Mouse (Mus musculus) neural tube, embryonic 11.5 days (tissue): ENCODE data around the gene Cel. TPM values are rescaled to one million over a fixed set of nuclear protein-coding genes. Genes with fewer than 3 reads are reported as not detected.

Experiments used
- ATAC-seq: fragments of 200-750 bp; cut with Nextera tagmentation; 2 replicates; pipeline ENCODE4 v1.8.0; 2017; ENCODE audit warnings: moderate number of reproducible peaks, mild to moderate bottlenecking, moderate TSS enrichment, moderate library complexity; ENCODE audit not compliant: insufficient read depth, low FRiP score, low TSS enrichment
- DNase-seq: peaks from one replicate; pipeline ENCODE4 v3.0.0-alpha.2; 2015; ENCODE audit warnings: low spot score
- H3K27ac ChIP-seq: fragments of 300-500 bp; sonication (generic); 2 replicates; pipeline ENCODE4 v1.5.1; 2014; ENCODE audit warnings: low read depth, mild to moderate bottlenecking, low read length
- H3K27me3 ChIP-seq: fragments of 300-500 bp; sonication (generic); 2 replicates; pipeline ENCODE4 v1.6.1; 2014; ENCODE audit warnings: mild to moderate bottlenecking, low read length, mixed read lengths; ENCODE audit not compliant: control insufficient read depth, insufficient read depth
- H3K36me3 ChIP-seq: fragments of 300-500 bp; sonication (generic); 2 replicates; pipeline ENCODE4 v1.6.1; 2014; ENCODE audit warnings: mild to moderate bottlenecking, low read length, moderate library complexity, mixed read lengths; ENCODE audit not compliant: control insufficient read depth, insufficient read depth
- H3K4me1 ChIP-seq: fragments of 300-500 bp; sonication (generic); 2 replicates; pipeline ENCODE4 v1.6.1; 2014; ENCODE audit warnings: low read length, mixed read lengths; ENCODE audit not compliant: control insufficient read depth, insufficient read depth
- H3K4me2 ChIP-seq: fragments of 300-500 bp; sonication (generic); 2 replicates; pipeline ENCODE4 v1.6.1; 2014; ENCODE audit warnings: low read depth, mild to moderate bottlenecking, moderate library complexity
- H3K4me3 ChIP-seq: fragments of 300-500 bp; sonication (generic); 2 replicates; pipeline ENCODE4 v1.5.1; 2014; ENCODE audit warnings: low read depth, low read length
- H3K9ac ChIP-seq: fragments of 300-500 bp; sonication (generic); 2 replicates; pipeline ENCODE4 v1.6.1; 2014; ENCODE audit warnings: mild to moderate bottlenecking, low read length
- H3K9me3 ChIP-seq: fragments of 300-500 bp; sonication (generic); 2 replicates; pipeline ENCODE4 v1.6.1; 2016; ENCODE audit warnings: low read length; ENCODE audit not compliant: control insufficient read depth
- whole genome bisulfite sequencing: fragments of 180-500 bp; shearing (Covaris S2); extraction: QIAGEN DNeasy Blood & Tissue Kit; methylation state at CpG from one replicate; pipeline ENCODE4 v1.1.7; 2014; 5-methylcytosine and 5-hydroxymethylcytosine counted together
- polyA plus RNA-seq: library from polyadenylated mRNA; unstranded; fragments of >200 nt; fragmentation: Nextera tagmentation; extraction: Ambion mirVana; gene quantifications from 2 replicates; pipeline ENCODE4 v1.2.1, GENCODE M21; 2014

Cel gene
- polyA plus RNA-seq, 1 experiment from 2014 or later, result not detected

DNA sequence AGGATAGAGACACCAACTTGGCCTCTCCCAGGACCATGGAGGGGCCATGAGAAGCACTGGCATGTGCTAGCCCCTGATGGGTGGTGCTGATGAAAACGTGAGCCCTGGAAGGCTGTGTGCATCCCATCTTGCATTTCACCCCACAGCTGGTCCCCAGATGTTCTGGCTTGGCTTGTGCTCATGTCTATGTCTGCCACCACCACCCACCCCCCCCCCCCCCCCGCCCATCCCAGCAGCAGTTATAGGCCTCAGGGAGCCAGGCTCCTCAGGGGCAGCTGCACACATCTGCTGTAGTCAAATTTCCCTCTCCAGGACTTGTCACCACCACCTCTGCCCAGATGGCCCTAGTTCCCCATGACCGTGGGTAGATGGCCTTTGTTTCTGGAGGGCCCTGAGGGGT, 6.7 kb upstream of the Cel start:
- Histone ChIP-seq H3K9me3 (no peaks in the 10 kb centered on the region), H3K9ac (no peak overlapping the region), H3K4me1 (no peaks in the 10 kb centered on the region), H3K36me3 (peaks cover 48% of the 10 kb centered on the region), H3K4me2 (no peak overlapping the region), H3K4me3 (no peak overlapping the region), H3K27me3 (no peaks in the 10 kb centered on the region), H3K27ac (no peak overlapping the region)
- WGBS, result 42% methylated on average over 2 of the region's 3 CpGs
- DNase-seq, result no peak
- ATAC-seq, result no peak

DNA sequence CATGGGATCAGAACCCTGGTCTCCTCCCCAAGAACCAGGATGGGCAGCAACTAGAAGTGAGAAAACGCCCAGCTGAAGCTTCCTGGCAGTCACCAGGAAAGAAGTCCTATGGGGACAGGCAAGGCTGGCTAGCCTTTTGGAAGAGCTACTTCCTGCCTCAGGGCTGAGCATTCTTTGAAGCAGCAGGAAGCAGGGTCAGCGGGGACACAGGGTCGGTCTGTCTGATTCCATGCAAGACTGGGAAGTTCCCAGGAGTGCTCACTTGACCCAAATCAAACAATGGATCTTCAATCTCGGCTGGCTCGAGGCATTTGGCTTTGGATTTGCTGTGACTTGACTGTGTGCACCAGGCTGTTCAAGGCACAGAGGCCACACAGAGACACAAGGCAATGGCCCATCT, 3.3 kb upstream of the Cel start:
- no peak for ATAC-seq
- Histone ChIP-seq H3K27ac (no peak overlapping the region), H3K36me3 (peaks cover 26% of the 10 kb centered on the region)

DNA sequence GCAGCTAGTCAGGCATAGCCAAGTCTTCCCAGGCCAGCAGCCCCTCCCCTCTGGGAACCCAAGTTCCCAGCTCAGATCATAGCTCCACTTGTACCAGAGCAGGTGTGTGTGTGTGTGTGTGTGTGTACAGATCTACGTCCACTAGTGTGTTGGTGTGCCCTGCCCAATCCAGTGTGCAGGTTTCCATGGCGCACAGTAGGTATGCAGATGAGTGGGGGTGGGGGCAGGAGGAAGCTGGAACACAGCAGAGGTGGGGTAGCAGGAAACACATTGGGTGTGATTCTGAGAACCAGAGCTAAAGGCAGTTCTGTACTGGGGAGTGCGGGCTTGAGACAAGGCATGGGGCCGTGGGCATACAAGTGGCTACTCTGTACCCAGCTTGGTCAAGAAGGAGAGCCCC, 1.2 kb upstream of the Cel start:
- Histone ChIP-seq H3K36me3 (peaks cover 19% of the 10 kb centered on the region), H3K4me2 (no peak overlapping the region), H3K4me3 (no peak overlapping the region), H3K9ac (no peak overlapping the region), H3K27me3 (no peaks in the 10 kb centered on the region), H3K9me3 (no peaks in the 10 kb centered on the region), H3K27ac (no peak overlapping the region), H3K4me1 (no peaks in the 10 kb centered on the region)
- DNase-seq (no peak), ATAC-seq (no peak)
- 83% methylated on average over 4 of the region's 4 CpGs for whole genome bisulfite sequencing

More for the DNA sequence above, 3.3 kb upstream of the Cel start:
- no peak for DNase-seq
- no peak overlapping the region for H3K4me3 ChIP-seq
- 74% methylated on average over 5 of the region's 5 CpGs for WGBS
- H3K9ac ChIP-seq, result no peak overlapping the region
- H3K27me3 ChIP-seq, result no peaks in the 10 kb centered on the region
- H3K4me2 ChIP-seq, result no peak overlapping the region
- no peaks in the 10 kb centered on the region for H3K9me3 ChIP-seq
- no peaks in the 10 kb centered on the region for H3K4me1 ChIP-seq

DNA sequence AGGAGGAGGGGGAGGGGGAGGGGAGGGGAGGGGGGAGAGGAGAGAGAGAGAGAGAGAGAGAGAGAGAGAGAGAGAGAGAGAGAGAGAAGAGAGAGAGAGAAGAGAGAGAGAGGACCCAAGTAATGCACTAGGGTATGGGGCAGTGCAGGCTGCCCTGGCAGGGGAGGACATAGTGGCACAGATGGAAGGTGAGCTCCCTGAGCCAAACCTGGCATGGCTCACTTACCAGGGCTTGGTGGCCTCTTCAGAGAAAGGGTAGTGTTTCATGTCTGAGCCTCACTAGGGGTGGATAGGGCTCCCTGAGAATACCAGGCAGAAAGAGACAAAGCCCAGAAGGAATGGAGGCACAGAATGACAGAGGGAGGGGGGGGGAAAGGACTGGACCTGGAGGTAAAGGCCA, 627 bp upstream of the Cel start:
- no peak overlapping the region for H3K9ac ChIP-seq
- H3K4me2 ChIP-seq, result no peak overlapping the region
- ATAC-seq (no peak), DNase-seq (no peak)
- H3K9me3 ChIP-seq, result no peaks in the 10 kb centered on the region
- peaks cover 15% of the 10 kb centered on the region for H3K36me3 ChIP-seq
- H3K27ac ChIP-seq, result no peak overlapping the region
- no peak overlapping the region for H3K4me3 ChIP-seq
- no peaks in the 10 kb centered on the region for H3K27me3 ChIP-seq
- no peaks in the 10 kb centered on the region for H3K4me1 ChIP-seq

DNA sequence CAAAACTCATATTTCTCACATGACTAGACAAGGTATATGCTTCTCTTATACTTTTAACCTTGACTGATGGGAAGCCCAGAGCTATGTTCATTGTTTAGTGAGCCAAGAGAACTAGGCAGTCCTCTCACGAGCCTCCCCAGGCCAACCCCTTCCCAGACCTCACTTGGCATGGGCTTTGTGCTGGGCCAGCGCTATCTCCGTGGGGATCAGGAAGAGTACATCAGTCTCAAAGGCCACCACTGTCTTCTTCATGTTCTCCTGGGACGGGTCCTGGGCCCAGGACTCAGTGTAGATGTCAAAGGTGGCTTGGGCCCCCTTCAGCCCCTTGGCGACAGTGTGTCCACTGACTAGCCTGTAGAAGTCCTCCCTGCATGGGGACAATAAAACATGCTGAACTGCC, 5.8 kb downstream of the Cel start:
- WGBS, result 85% methylated on average over 5 of the region's 5 CpGs
- H3K4me1 ChIP-seq, result no peaks in the 10 kb centered on the region
- no peak overlapping the region for H3K27ac ChIP-seq
- H3K27me3 ChIP-seq, result no peaks in the 10 kb centered on the region
- H3K36me3 ChIP-seq, result peaks cover 2% of the 10 kb centered on the region
- DNase-seq (no peak), ATAC-seq (no peak)
- no peak overlapping the region for H3K4me2 ChIP-seq
- H3K9ac ChIP-seq, result no peak overlapping the region
- H3K4me3 ChIP-seq, result no peak overlapping the region
- no peaks in the 10 kb centered on the region for H3K9me3 ChIP-seq

DNA sequence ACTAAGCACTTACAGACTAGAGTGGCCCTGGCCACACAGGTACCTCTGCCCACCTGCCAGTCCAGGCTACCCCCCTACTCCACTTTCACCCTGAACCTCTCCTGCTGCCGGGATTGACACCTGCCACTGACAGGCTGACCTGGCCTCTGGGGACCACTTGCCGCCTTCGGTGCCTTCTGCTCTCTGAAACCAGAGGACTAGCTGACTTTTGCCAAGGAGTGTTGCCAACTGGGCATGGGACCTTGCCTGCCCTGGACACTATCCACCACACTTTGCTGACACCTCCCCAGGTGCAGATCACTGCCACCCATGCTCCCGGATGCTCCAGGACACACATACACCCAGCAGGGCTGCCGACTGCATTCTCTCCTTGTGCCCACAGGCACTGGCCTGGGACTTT, 10.9 kb downstream of the Cel start:
- ATAC-seq (no peak), DNase-seq (no peak)
- H3K9me3 ChIP-seq, result no peaks in the 10 kb centered on the region
- no peak overlapping the region for H3K9ac ChIP-seq
- no peak overlapping the region for H3K27ac ChIP-seq
- 97% methylated on average over 5 of the region's 5 CpGs for WGBS
- no peak overlapping the region for H3K4me2 ChIP-seq
- H3K4me1 ChIP-seq, result no peaks in the 10 kb centered on the region
- H3K27me3 ChIP-seq, result no peaks in the 10 kb centered on the region
- no peak overlapping the region for H3K4me3 ChIP-seq
- H3K36me3 ChIP-seq, result peaks cover 24% of the 10 kb centered on the region

DNA sequence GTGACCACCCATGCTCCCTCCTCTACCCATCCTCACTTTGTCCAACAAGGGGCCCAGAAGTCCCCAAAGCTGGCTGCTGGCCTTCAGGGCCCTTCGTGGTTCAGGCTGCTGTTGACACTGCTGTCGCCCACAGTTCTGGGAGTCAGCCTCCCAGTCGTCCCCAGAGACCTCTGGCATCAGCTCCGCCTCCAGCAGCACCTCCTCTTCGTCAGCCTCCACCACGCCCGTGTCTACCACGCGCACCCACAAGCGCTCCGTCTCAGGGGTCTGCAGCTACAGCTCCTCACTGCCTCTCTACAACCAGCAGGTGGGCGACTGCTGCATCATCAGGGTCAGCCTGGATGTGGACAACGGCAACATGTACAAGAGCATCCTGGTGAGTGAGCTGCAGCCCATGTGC, 14.0 kb downstream of the Cel start:
- Histone ChIP-seq H3K27me3 (no peaks in the 10 kb centered on the region), H3K27ac (no peak overlapping the region), H3K9ac (no peak overlapping the region), H3K4me1 (no peaks in the 10 kb centered on the region), H3K36me3 (peaks cover 30% of the 10 kb centered on the region), H3K4me2 (no peak overlapping the region), H3K4me3 (no peak overlapping the region), H3K9me3 (no peaks in the 10 kb centered on the region)
- WGBS, result 90% methylated on average over 13 of the region's 13 CpGs
- ATAC-seq (no peak), DNase-seq (no peak)

DNA sequence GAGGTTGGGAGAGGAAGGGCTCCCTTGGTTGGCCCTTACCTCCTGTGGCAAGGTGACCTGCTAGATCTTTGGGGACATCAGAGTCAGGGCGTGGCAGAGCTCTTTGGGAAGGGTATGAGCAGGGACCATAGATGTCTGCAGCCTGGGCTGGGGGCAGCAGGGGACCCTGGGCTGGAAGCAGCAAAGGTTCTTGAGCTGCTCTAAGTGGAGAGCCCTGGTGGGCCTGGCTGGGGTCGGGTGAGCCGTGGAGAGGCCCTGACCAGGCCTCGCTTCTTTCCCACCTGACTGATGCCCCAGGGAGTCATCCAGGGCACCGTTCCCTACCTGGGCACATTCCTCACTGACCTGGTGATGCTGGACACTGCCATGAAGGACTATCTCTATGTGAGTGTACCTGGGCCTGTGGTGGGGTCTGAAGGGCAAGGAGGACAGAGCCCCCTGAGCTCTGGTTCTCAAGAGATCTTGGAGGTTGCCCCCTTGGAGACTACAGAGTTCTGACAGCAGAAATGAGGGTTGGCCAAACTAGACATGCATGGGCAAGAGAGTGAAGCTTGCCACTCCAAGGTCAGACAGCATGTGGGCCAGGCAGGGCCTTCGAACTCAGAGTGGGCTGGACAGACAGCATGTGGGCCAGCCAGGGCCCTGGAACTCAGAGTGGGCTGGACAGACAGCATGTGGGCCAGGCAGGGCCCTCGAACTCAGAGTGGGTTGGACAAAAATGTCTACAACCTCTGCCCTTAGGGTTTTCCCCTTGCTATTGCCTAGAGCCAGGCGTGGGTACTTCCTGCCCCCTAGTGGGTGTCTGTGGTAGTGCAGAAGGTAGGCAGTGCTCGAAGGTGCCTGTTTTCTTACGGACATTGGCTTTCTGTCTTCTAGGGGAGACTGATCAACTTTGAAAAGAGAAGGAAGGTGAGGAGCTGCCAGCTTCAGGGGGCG, 15.7 kb downstream of the Cel start:
- no peaks in the 10 kb centered on the region for H3K9me3 ChIP-seq
- H3K4me3 ChIP-seq, result no peak overlapping the region
- peaks cover 36% of the 10 kb centered on the region for H3K36me3 ChIP-seq
- no peaks in the 10 kb centered on the region for H3K4me1 ChIP-seq
- ATAC-seq, result no peak; the same call in 1 of the 2 replicates
- H3K27ac ChIP-seq, result no peak overlapping the region
- WGBS, result 60% methylated on average over 11 of the region's 11 CpGs
- H3K27me3 ChIP-seq, result no peaks in the 10 kb centered on the region
- H3K9ac ChIP-seq, result no peak overlapping the region
- H3K4me2 ChIP-seq, result no peak overlapping the region
- DNase-seq, result peak; percentile 82

DNA sequence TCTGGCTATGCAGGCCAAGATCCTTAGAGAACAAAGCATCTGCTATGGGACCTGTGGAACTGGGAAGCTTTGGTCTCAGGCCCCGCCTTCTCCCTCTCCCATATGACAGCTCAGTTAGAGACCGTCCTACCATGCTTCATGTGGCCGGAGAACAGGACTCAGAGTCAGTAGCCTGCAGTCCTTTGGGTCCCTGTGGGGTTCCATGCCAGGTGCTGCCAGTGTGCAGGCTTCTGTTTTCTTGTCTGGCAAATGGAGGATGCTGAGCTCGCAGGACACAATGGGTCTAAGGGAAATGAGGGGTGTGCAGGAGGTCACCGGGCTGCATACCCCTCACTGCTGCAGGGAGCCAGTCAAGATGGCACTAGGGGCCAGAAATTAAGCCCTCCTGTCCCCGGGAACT, 16.6 kb downstream of the Cel start:
- H3K9me3 ChIP-seq, result no peaks in the 10 kb centered on the region
- H3K36me3 ChIP-seq, result peaks cover 31% of the 10 kb centered on the region
- no peak for DNase-seq
- no peaks in the 10 kb centered on the region for H3K27me3 ChIP-seq
- H3K4me1 ChIP-seq, result no peaks in the 10 kb centered on the region
- WGBS, result 88% methylated on average over 6 of the region's 6 CpGs
- ATAC-seq, result no peak
- H3K4me3 ChIP-seq, result no peak overlapping the region
- H3K27ac ChIP-seq, result no peak overlapping the region
- no peak overlapping the region for H3K4me2 ChIP-seq
- no peak overlapping the region for H3K9ac ChIP-seq
